Mouse (Mus musculus) spleen, adult 2 months (tissue): ENCODE measurements around the gene Gm10037. TPM values are rescaled to one million over a fixed set of nuclear protein-coding genes. Genes with fewer than 3 reads are reported as not detected.
"Not testable (repeated sequence)": the region's sequence is repeated elsewhere in the genome, so short reads cannot be mapped to it uniquely, and the experiment has no call there.

Source experiments
- DNase-seq, 2 experiments: peaks; one replicate each; pipeline versions ENCODE4 v3.0.0 to v3.0.0-alpha.2; 2012 to 2021; ENCODE audit warnings: low spot score in 2 of 2, low read depth in 1 of 2
- H3K27ac ChIP-seq: fragments of 200-500 bp; 2 replicates; pipeline ENCODE4 v1.5.1; 2012; ENCODE audit warnings: low read length, inconsistent platforms; ENCODE audit not compliant: insufficient read depth
- H3K27me3 ChIP-seq: fragments of 200-500 bp; 2 replicates; pipeline ENCODE4 v1.6.1; 2012; ENCODE audit warnings: mild to moderate bottlenecking, moderate library complexity, low read length, inconsistent platforms; ENCODE audit not compliant: control insufficient read depth, insufficient read depth
- H3K36me3 ChIP-seq: fragments of 200-500 bp; 2 replicates; pipeline ENCODE4 v1.6.1; 2012; ENCODE audit warnings: mild to moderate bottlenecking, low read length, inconsistent platforms; ENCODE audit not compliant: control insufficient read depth, insufficient read depth
- H3K4me1 ChIP-seq: fragments of 200-500 bp; 2 replicates; pipeline ENCODE4 v1.6.1; 2011; ENCODE audit warnings: inconsistent platforms; ENCODE audit not compliant: control insufficient read depth, insufficient read depth, insufficient read length
- H3K4me3 ChIP-seq: fragments of 200-500 bp; 2 replicates; pipeline ENCODE4 v1.5.1; 2011; ENCODE audit warnings: mild to moderate bottlenecking, inconsistent platforms; ENCODE audit not compliant: insufficient read depth, insufficient read length; ENCODE audit errors: extremely low read depth
- CTCF ChIP-seq: fragments of 200-500 bp; IDR thresholded peaks from 2 replicates; pipeline ENCODE4 v1.5.1; 2011; ENCODE audit warnings: mild to moderate bottlenecking, inconsistent platforms; ENCODE audit not compliant: insufficient read depth, insufficient read length, insufficient replicate concordance; ENCODE audit errors: extremely low read depth
- POLR2A ChIP-seq: fragments of 200-500 bp; IDR thresholded peaks from 2 replicates; pipeline ENCODE4 v1.6.1; 2011; ENCODE audit warnings: low read depth, low read length, inconsistent platforms
- WGBS: fragments of 180-500 bp; shearing (Covaris S2); methylation state at CpG from one replicate; pipeline ENCODE4 v1.1.7; 2018; 5-methylcytosine and 5-hydroxymethylcytosine counted together
- polyA plus RNA-seq: library from polyadenylated mRNA; depleted of rRNA; stranded (reverse); fragments of >200 nt; gene quantifications from 2 replicates; pipeline ENCODE4 v1.2.3, GENCODE M21; 2012

Gene Gm10037
- polyA plus RNA-seq, 1 experiment, result 0.16 TPM

DNA sequence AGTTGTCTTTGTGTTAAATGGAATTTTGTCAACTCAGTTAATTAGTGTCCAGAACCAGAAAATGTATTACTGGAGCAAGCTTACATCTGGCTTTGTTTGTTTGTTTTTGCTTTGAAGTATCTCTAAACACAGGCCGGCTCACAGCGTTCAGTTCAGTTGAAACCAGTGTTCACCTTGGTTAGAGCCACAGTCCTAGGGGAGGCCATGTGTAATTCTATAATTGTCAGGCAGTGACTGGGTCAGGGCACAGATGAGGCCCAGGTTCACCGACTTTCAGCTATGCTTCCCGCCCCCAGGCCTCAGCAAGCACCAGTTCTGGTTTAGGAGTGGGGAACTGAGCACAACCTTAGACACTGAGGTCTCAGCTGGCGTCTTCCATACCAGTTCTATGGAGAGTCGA is 22.2 kb downstream of the Gm10037 start:
- TF ChIP-seq CTCF (no peak), POLR2A (no peak)
- DNase-seq, result no peak
- Histone ChIP-seq H3K4me1 (no peaks in the 10 kb centered on the region), H3K4me3 (no peak overlapping the region), H3K27ac (no peak overlapping the region), H3K27me3 (no peaks in the 10 kb centered on the region), H3K36me3 (no peaks in the 10 kb centered on the region)
- WGBS, result 84% methylated on average over 6 of the region's 6 CpGs

DNA sequence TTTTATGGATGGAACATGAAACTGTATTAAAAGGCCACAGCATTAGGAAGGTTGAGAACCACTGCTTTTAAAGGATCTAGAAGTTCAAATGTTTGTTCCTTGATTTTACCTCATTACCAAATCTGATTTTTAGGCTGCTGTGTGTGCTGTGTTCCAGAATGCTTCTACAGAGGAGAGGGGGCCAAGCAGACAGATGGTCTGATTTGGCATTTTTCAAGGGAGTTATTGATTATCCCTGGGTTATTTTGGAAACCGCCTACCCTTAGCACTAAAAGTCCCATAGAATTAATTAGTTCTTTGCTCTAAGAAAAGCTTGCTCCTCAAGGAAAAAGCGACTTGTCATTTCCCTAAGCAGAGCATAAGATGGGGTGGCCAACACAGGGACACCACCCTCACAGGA is 23.1 kb downstream of the Gm10037 start:
- TF ChIP-seq POLR2A (no peak), CTCF (no peak)
- H3K27ac ChIP-seq, result no peak overlapping the region
- no peak for DNase-seq
- 89% methylated on average over 2 of the region's 2 CpGs for WGBS
- no peaks in the 10 kb centered on the region for H3K27me3 ChIP-seq
- no peaks in the 10 kb centered on the region for H3K4me1 ChIP-seq
- H3K4me3 ChIP-seq, result no peak overlapping the region
- no peaks in the 10 kb centered on the region for H3K36me3 ChIP-seq

DNA sequence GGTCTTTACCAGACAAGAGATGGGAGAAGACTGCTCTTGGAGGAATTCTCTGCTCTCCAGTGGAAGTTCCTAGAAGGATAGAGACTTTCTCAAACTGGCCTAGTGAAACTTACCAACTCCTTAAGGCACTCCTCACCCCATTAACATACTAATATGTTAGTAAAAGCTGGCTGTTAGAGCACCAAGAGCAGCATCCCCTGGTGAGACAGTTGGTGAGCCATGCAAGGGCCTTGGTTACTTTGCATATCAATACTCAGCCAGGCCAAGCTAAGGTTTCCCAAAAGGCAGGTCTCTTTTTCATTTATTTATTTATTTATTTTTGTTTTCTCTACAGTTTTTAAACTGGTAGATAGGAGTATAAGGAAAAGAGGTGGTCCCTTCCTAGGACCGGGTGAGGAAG is 26.4 kb downstream of the Gm10037 start:
- H3K27me3 ChIP-seq, result no peaks in the 10 kb centered on the region
- H3K4me3 ChIP-seq, result no peak overlapping the region
- no peak for TF ChIP-seq POLR2A
- no peak for TF ChIP-seq CTCF
- no peak for DNase-seq
- H3K4me1 ChIP-seq, result no peaks in the 10 kb centered on the region
- 38% methylated on average over 1 of the region's 1 CpGs for WGBS
- H3K36me3 ChIP-seq, result no peaks in the 10 kb centered on the region
- no peak overlapping the region for H3K27ac ChIP-seq

DNA sequence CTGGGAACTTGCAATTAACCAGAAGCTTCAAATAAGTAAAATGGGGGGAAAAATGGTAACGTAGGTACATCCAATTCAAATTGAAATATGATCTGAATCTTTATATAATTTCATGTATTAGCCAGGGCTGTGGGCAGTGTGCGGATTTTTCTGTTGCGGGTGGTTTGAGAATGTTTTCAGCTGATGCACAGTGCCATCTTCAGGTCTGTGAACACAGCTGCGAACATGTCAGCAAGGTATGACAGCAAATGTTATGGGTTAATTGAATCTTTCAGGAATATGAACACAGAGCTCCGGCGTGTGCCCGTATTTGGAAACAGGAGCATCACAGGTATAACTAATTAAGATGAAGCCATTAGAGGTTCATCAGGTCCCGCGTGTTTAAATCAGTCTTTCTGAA is 31.6 kb downstream of the Gm10037 start:
- TF ChIP-seq POLR2A (no peak), CTCF (no peak)
- no peaks in the 10 kb centered on the region for H3K27me3 ChIP-seq
- H3K36me3 ChIP-seq, result no peaks in the 10 kb centered on the region
- 86% methylated on average over 9 of the region's 9 CpGs for WGBS
- no peak for DNase-seq
- H3K27ac ChIP-seq, result no peak overlapping the region
- no peak overlapping the region for H3K4me3 ChIP-seq
- no peaks in the 10 kb centered on the region for H3K4me1 ChIP-seq

DNA sequence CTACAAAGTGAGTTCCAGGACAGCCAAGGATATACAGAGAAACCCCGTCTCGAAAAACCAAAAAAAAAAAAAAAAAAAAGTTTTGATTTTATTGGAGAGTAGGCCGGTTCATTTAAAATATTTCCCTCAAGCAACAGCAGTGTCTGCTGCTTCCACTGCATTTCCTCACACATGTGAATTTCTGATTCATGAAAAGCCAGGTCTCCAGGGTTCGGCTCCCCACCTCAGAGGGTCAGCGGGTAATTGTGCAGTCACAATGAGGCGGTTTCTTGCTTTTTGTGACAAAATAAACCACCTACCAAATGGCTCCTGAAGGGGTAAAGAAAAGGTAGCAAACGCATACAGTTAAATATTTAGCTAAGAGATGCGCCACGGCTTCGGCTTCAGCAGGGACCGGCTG is 32.1 kb downstream of the Gm10037 start, which contains the start of gene BC048507:
Gene BC048507 (plus strand): TSS at position 301 of the 400 bp plus-strand sequence.
- H3K4me3 ChIP-seq, result no peak within 1 kb of the TSS
- WGBS, result 87% methylated on average over 11 of the region's 11 CpGs

DNA sequence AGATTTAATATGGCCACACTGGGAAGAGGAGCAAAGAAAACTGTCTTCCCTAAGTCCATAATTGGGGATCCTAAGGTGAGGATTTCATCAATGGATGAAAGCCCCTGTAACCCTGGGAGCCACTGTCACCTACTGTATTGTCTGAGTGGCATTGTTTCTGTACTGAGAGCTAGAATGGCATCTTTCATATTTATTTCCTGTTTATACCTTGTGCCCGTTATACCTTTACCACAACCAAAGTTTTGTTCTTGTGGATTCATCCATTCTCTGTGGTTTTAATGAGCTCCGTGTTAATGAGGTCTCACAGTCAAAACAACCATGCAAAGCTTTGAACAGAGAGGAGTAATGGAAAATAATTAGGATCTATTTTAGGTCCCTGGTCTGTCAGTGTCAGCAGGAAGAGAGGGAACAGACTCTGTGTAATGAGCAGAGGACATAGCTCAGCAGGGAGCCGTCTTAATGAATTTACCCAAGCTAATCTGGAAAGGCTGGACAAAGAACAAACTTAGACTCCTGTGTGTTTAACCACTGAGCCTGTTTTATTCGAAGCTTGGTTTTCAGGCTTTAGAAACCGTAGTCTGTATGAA is 34.0 kb downstream of the Gm10037 start:
- 69% methylated on average over 5 of the region's 5 CpGs for WGBS
- Histone ChIP-seq H3K4me1 (no peaks in the 10 kb centered on the region), H3K36me3 (no peaks in the 10 kb centered on the region), H3K4me3 (no peak overlapping the region), H3K27ac (no peak overlapping the region), H3K27me3 (no peaks in the 10 kb centered on the region)
- TF ChIP-seq POLR2A (no peak), CTCF (no peak)
- DNase-seq, result no peak

More for the DNA sequence above, 32.1 kb downstream of the Gm10037 start, which contains the start of gene BC048507:
- no peak within 1 kb of the TSS for H3K27ac ChIP-seq
- H3K36me3 ChIP-seq, result no peaks in the 10 kb centered on the region
- H3K4me1 ChIP-seq, result no peaks in the 10 kb centered on the region
- TF ChIP-seq POLR2A (no peak), CTCF (no peak)
- DNase-seq, result no peak
- no peaks in the 10 kb centered on the region for H3K27me3 ChIP-seq

DNA sequence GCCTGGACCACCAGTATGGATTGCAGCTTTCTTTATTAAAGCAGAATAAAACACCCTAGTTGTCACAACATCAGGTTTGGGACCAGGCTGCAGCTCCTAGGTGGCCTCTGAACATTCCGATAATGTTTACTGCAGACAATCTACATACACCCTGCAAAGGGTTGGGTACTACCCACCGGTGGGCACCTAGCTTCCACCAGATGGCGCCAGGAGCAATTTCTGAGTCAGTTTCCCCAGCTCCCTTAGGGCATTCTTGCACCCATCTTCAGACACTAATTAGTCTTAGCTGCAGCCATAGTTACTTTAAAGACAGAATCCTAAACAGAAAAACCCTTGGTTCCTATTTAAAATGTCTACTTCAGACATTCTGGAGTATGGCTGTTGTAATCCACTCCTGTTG is 37.0 kb downstream of the Gm10037 start:
- H3K4me1 ChIP-seq, result no peaks in the 10 kb centered on the region
- H3K36me3 ChIP-seq, result no peaks in the 10 kb centered on the region
- no peak overlapping the region for H3K27ac ChIP-seq
- H3K4me3 ChIP-seq, result no peak overlapping the region
- WGBS, result 32% methylated on average over 3 of the region's 3 CpGs
- no peaks in the 10 kb centered on the region for H3K27me3 ChIP-seq
- no peak for DNase-seq
- TF ChIP-seq CTCF, result no peak
- TF ChIP-seq POLR2A, result no peak

DNA sequence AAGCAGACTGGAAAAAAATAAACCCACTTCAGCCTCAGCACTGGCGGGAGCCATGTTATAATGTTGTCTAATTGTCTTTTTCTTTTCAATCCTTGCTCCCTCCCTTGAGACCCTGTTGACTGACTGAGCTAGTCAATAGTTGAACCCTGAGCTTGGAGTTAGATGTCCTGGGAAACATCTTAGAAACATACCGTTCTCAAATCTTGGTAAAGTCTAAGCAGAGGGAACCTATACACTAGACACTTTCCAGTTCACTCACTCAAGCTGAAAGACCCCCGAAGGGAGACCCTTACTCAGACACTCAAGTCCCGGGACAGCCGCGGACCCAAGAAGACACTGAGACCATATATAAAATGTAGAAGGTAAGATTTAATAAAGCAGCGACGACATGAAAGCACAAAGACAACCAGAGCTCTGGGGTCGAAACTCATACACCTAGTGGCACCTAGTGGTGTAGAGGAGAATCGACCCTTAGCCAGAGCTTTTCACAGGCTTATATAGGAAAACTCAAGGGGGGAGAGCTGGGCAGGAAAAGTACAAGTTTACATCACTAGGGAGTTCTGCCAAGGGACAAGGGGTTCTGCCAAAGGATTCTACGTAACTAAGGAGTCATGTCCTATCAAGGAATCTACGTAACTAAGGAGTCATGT is 45.3 kb downstream of the Gm10037 start:
- H3K36me3 ChIP-seq, H3K4me1 ChIP-seq, H3K27me3 ChIP-seq, H3K27ac ChIP-seq, DNase-seq, H3K4me3 ChIP-seq: not testable (repeated sequence)
- 36% methylated on average over 8 of the region's 12 CpGs for WGBS
